Mouse (Mus musculus) cortical plate, adult 2 months (tissue): ENCODE measurements at regions not wholly inside any gene's neighbourhood (a gene's known extent, or its start where the extent isn't known, plus 50 kb on each side); places are given as distances from the start of the nearest gene placed in this dataset.

Experiments
- H3K27ac ChIP-seq: fragments of 200-500 bp; 2 replicates; pipeline ENCODE4 v1.5.1; 2012; ENCODE audit warnings: low read length, control low read depth, inconsistent platforms; ENCODE audit not compliant: insufficient read depth
- H3K4me1 ChIP-seq: fragments of 200-500 bp; 2 replicates; pipeline ENCODE4 v1.6.1; 2011; ENCODE audit warnings: low read length; ENCODE audit not compliant: control insufficient read depth, insufficient read depth
- H3K4me3 ChIP-seq: fragments of 200-500 bp; 2 replicates; pipeline ENCODE4 v1.5.1; 2011; ENCODE audit warnings: mild to moderate bottlenecking, low read length, control low read depth; ENCODE audit not compliant: insufficient read depth
- CTCF ChIP-seq: fragments of 200-500 bp; IDR thresholded peaks from 2 replicates; pipeline ENCODE4 v1.5.1; 2011; ENCODE audit warnings: mild to moderate bottlenecking, control low read depth, low read length; ENCODE audit not compliant: insufficient read depth; ENCODE audit errors: extremely low read depth
- POLR2A ChIP-seq: fragments of 200-500 bp; IDR thresholded peaks from 2 replicates; pipeline ENCODE4 v1.6.1; 2011; ENCODE audit warnings: mild to moderate bottlenecking, low read length, control low read depth; ENCODE audit not compliant: insufficient read depth; ENCODE audit errors: extremely low read depth

- no peaks in the 10 kb centered on the region for H3K4me1 ChIP-seq
- no peak overlapping the region for H3K27ac ChIP-seq
- no peak for TF ChIP-seq POLR2A
- TF ChIP-seq CTCF, result no peak
- H3K4me3 ChIP-seq, result no peak overlapping the region
These were observed 118.7 kb upstream of the Prok2 start for GRCm38 (mm10) chr6:99844775-99845507.

- H3K4me1 ChIP-seq, result no peaks in the 10 kb centered on the region
- TF ChIP-seq POLR2A (no peak), CTCF (no peak)
- H3K27ac ChIP-seq, result no peak overlapping the region
- no peak overlapping the region for H3K4me3 ChIP-seq
These were observed 117.3 kb upstream of the Prok2 start for GRCm38 (mm10) chr6:99843507-99843906.

- H3K27ac ChIP-seq, result no peak overlapping the region
- TF ChIP-seq CTCF (no peak), POLR2A (no peak)
- no peak overlapping the region for H3K4me3 ChIP-seq
- no peaks in the 10 kb centered on the region for H3K4me1 ChIP-seq
These were observed 116.5 kb upstream of the Prok2 start for GRCm38 (mm10) chr6:99842723-99843122.

GRCm38 (mm10) chr6:99840823-99841222, 114.6 kb upstream of the Prok2 start:
- H3K4me1 ChIP-seq, result no peaks in the 10 kb centered on the region

GRCm38 (mm10) chr6:99833323-99833722, 107.1 kb upstream of the Prok2 start:
- Histone ChIP-seq H3K4me1 (peaks cover 1% of the 10 kb centered on the region; the same call in 1 of the 2 replicates), H3K4me3 (no peak overlapping the region), H3K27ac (no peak overlapping the region)
- TF ChIP-seq POLR2A, result no peak
- no peak for TF ChIP-seq CTCF

More at GRCm38 (mm10) chr6:99840823-99841222, 114.6 kb upstream of the Prok2 start:
- TF ChIP-seq POLR2A, result no peak
- TF ChIP-seq CTCF, result no peak
- Histone ChIP-seq H3K4me3 (no peak overlapping the region), H3K27ac (no peak overlapping the region)

GRCm38 (mm10) chr6:99827625-99828024, 101.4 kb upstream of the Prok2 start:
- Histone ChIP-seq H3K4me1 (no peaks in the 10 kb centered on the region), H3K27ac (no peak overlapping the region), H3K4me3 (no peak overlapping the region)
- TF ChIP-seq POLR2A, result no peak
- TF ChIP-seq CTCF, result no peak

GRCm38 (mm10) chr6:99824808-99825207, 98.6 kb upstream of the Prok2 start:
- TF ChIP-seq POLR2A (no peak), CTCF (no peak)
- H3K27ac ChIP-seq, result no peak overlapping the region
- no peak overlapping the region for H3K4me3 ChIP-seq
- no peaks in the 10 kb centered on the region for H3K4me1 ChIP-seq

- TF ChIP-seq POLR2A (no peak), CTCF (no peak)
- H3K4me3 ChIP-seq, result no peak overlapping the region
- no peak overlapping the region for H3K27ac ChIP-seq
- no peaks in the 10 kb centered on the region for H3K4me1 ChIP-seq
These were observed 96.3 kb upstream of the Prok2 start for GRCm38 (mm10) chr6:99822471-99822870.

GRCm38 (mm10) chr6:99819255-99819929, 93.2 kb upstream of the Prok2 start:
- Histone ChIP-seq H3K27ac (no peak overlapping the region), H3K4me3 (no peak overlapping the region), H3K4me1 (no peaks in the 10 kb centered on the region)
- TF ChIP-seq POLR2A (no peak), CTCF (no peak)

- H3K27ac ChIP-seq, result no peak overlapping the region
- TF ChIP-seq CTCF (no peak), POLR2A (no peak)
- no peak overlapping the region for H3K4me3 ChIP-seq
- no peaks in the 10 kb centered on the region for H3K4me1 ChIP-seq
These were observed 92.3 kb upstream of the Prok2 start for GRCm38 (mm10) chr6:99818486-99818885.
